Mouse (Mus musculus) CH12.LX (cell line): ENCODE results near the gene Gpd1l.

Source experiments
- CTCF ChIP-seq, 2 experiments: IDR thresholded peaks in 1 of 2; conservative IDR thresholded peaks in 1 of 2; 2 replicates each; pipeline ENCODE4 v1.5.1; 2011 to 2012; ENCODE audit warnings: low read depth in 2 of 2, low read length in 2 of 2, improper control_type of control experiment in 1 of 2, inconsistent platforms in 1 of 2, mild to moderate bottlenecking in 1 of 2, moderate library complexity in 1 of 2
- E2F4 ChIP-seq: IDR thresholded peaks from 2 replicates; pipeline ENCODE4 v1.6.1; 2011; ENCODE audit warnings: low read depth, low read length, improper control_type of control experiment; ENCODE audit not compliant: insufficient replicate concordance
- POLR2A ChIP-seq: IDR thresholded peaks from 2 replicates; pipeline ENCODE4 v1.6.1; 2011; ENCODE audit warnings: low read depth, mild to moderate bottlenecking, improper control_type of control experiment, low read length
- TCF12 ChIP-seq: IDR thresholded peaks from 2 replicates; pipeline ENCODE4 v1.6.1; 2014; ENCODE audit warnings: low read depth, mild to moderate bottlenecking, inconsistent platforms, low read length, improper control_type of control experiment
- UBTF ChIP-seq: IDR thresholded peaks from 2 replicates; pipeline ENCODE4 v1.6.1; 2012; ENCODE audit warnings: low read depth, mild to moderate bottlenecking, inconsistent platforms, low read length, improper control_type of control experiment, moderate library complexity
- USF1 ChIP-seq: IDR thresholded peaks from 2 replicates; pipeline ENCODE4 v1.6.1; 2014; ENCODE audit warnings: low read depth, mild to moderate bottlenecking, inconsistent platforms, low read length, improper control_type of control experiment
- ZKSCAN1 ChIP-seq: IDR thresholded peaks from 2 replicates; pipeline ENCODE4 v1.6.1; 2012; ENCODE audit warnings: low read depth, inconsistent platforms, low read length, improper control_type of control experiment, borderline replicate concordance

- TF ChIP-seq CTCF (conservative IDR thresholded peaks at IDR 0.05 in 1 of 2, IDR thresholded peaks at IDR 0.05 in 1 of 2; ENCODE audit: low read depth in 2 of 2, low read length in 2 of 2), result no peak
- no peak for TF ChIP-seq UBTF
- TF ChIP-seq E2F4, result no peak
- no peak for TF ChIP-seq ZKSCAN1
- TF ChIP-seq USF1, result no peak
- TF ChIP-seq POLR2A, result no peak
- TF ChIP-seq TCF12, result no peak
These were observed 49.0 kb upstream of the Gpd1l start, which contains the start of gene Rps27rt for GRCm38 (mm10) chr9:114982689-114983360.
